Mouse (Mus musculus): ENCODE results near the gene Ddx46. TPM values are rescaled to one million over a fixed set of nuclear protein-coding genes. Genes with fewer than 3 reads are reported as not detected.
"Not testable (repeated sequence)": the region's sequence is repeated elsewhere in the genome, so short reads cannot be mapped to it uniquely, and the experiment has no call there.

Ddx46 gene
- polyA plus RNA-seq, 1 experiment from 2014 or later = 28.2 TPM

DNA sequence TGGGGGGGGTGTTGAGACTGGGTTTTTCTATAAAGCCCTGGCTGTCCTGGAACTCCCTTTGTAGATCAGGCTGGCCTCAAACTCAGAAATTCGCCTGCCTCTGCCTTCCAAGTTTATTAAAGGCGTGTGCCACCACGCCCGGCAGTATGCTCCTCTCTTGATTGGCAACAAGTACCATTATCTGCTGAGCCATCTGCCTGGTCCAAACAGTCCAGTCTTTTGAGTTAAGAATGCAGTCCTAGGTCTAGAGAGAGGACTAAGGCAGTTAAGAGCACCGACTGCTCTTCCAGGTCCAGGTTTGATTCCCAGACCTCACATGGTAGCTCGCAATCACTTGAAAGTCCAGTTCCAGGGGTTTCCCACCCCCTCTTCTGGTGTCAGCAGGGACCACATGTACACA is 16.2 kb downstream of the Ddx46 start:
- no peak overlapping the region for H3K4me3 ChIP-seq
- H3K9ac ChIP-seq = no peak overlapping the region
- WGBS (ENCODE audit: insufficient replicate concordance) = 73% methylated on average over 6 of the region's 6 CpGs
- no peaks in the 10 kb centered on the region for H3K27me3 ChIP-seq (replicated peaks)
- peaks cover 6% of the 10 kb centered on the region for H3K4me1 ChIP-seq
- H3K4me2 ChIP-seq = no peak overlapping the region
- peaks cover 100% of the 10 kb centered on the region for H3K36me3 ChIP-seq
- no peak overlapping the region for H3K27ac ChIP-seq
- 0 out of 2 replicates have a peak, but pooled peaks have one; percentile 51 for ATAC-seq
- H3K9me3 ChIP-seq (replicated peaks) = no peaks in the 10 kb centered on the region

- no peak overlapping the region for H3K27ac ChIP-seq
- no peak for ATAC-seq
- 73% methylated on average over 6 of the region's 6 CpGs for WGBS (ENCODE audit: insufficient replicate concordance)
Observed at GRCm38 (mm10) chr13:55668550-55668949, 33.7 kb downstream of the Ddx46 start.

GRCm38 (mm10) chr13:55672711-55673110 is 37.9 kb downstream of the Ddx46 start:
- H3K27me3 ChIP-seq (replicated peaks) = no peaks in the 10 kb centered on the region
- WGBS (ENCODE audit: insufficient replicate concordance) = 85% methylated on average over 6 of the region's 6 CpGs
- H3K4me3 ChIP-seq = no peak overlapping the region

More at GRCm38 (mm10) chr13:55668550-55668949, 33.7 kb downstream of the Ddx46 start:
- H3K9me3 ChIP-seq (replicated peaks) = no peaks in the 10 kb centered on the region
- peaks cover 95% of the 10 kb centered on the region for H3K36me3 ChIP-seq
- no peaks in the 10 kb centered on the region for H3K4me1 ChIP-seq
- H3K27me3 ChIP-seq (replicated peaks) = no peaks in the 10 kb centered on the region
- no peak overlapping the region for H3K9ac ChIP-seq
- H3K4me2 ChIP-seq = no peak overlapping the region
- no peak overlapping the region for H3K4me3 ChIP-seq

DNA sequence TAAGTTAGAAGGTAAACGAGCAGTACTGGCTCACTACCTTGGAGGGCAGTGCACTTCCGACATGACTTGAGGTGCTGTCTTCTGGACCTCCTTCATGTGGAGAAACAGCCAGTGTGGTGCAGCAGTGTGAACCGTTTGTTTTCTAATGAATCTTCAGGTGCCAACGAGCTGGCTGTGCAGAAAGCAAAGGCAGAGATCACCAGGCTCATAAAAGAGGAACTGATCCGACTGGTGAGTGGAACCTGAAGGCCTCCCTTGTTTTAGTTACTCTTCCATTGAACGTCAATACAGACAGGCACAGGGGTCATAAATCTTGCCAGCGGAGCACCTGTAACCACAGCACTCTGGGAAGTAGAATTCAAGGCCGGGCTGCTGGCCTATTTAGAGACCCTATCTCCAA is 42.5 kb downstream of the Ddx46 start:
- Histone ChIP-seq H3K4me2 (no peak overlapping the region), H3K9ac (no peak overlapping the region), H3K4me3 (no peak overlapping the region), H3K9me3 (replicated peaks) (no peaks in the 10 kb centered on the region), H3K27me3 (replicated peaks) (no peaks in the 10 kb centered on the region), H3K27ac (no peak overlapping the region), H3K4me1 (no peaks in the 10 kb centered on the region), H3K36me3 (peaks cover 92% of the 10 kb centered on the region)
- no peak for ATAC-seq
- 74% methylated on average over 8 of the region's 8 CpGs for WGBS (ENCODE audit: insufficient replicate concordance)

More at GRCm38 (mm10) chr13:55672711-55673110, 37.9 kb downstream of the Ddx46 start:
- Histone ChIP-seq H3K27ac (no peak overlapping the region), H3K4me2 (no peak overlapping the region), H3K36me3 (peaks cover 94% of the 10 kb centered on the region), H3K9ac (no peak overlapping the region), H3K9me3 (replicated peaks) (no peaks in the 10 kb centered on the region), H3K4me1 (no peaks in the 10 kb centered on the region)
- no peak for ATAC-seq

GRCm38 (mm10) chr13:55682201-55682600 is 47.4 kb downstream of the Ddx46 start:
- Histone ChIP-seq H3K27ac (no peak overlapping the region), H3K4me2 (no peak overlapping the region), H3K4me1 (peaks cover 8% of the 10 kb centered on the region; the same call in 1 of the 2 replicates), H3K9ac (no peak overlapping the region), H3K36me3 (peaks cover 47% of the 10 kb centered on the region), H3K4me3 (no peak overlapping the region), H3K9me3 (replicated peaks) (no peaks in the 10 kb centered on the region), H3K27me3 (replicated peaks) (no peaks in the 10 kb centered on the region)
- 85% methylated on average over 9 of the region's 9 CpGs for WGBS (ENCODE audit: insufficient replicate concordance)
- ATAC-seq = no peak

GRCm38 (mm10) chr13:55683581-55683980 is 48.8 kb downstream of the Ddx46 start:
- no peak overlapping the region for H3K4me2 ChIP-seq
- WGBS (ENCODE audit: insufficient replicate concordance) = 83% methylated on average over 3 of the region's 3 CpGs
- peaks cover 8% of the 10 kb centered on the region; the same call in 1 of the 2 replicates for H3K4me1 ChIP-seq
- H3K36me3 ChIP-seq = peaks cover 33% of the 10 kb centered on the region
- H3K27me3 ChIP-seq (replicated peaks) = no peaks in the 10 kb centered on the region
- no peak overlapping the region for H3K9ac ChIP-seq
- H3K4me3 ChIP-seq = no peak overlapping the region
- H3K9me3 ChIP-seq (replicated peaks) = no peaks in the 10 kb centered on the region
- H3K27ac ChIP-seq = no peak overlapping the region
- ATAC-seq = no peak

DNA sequence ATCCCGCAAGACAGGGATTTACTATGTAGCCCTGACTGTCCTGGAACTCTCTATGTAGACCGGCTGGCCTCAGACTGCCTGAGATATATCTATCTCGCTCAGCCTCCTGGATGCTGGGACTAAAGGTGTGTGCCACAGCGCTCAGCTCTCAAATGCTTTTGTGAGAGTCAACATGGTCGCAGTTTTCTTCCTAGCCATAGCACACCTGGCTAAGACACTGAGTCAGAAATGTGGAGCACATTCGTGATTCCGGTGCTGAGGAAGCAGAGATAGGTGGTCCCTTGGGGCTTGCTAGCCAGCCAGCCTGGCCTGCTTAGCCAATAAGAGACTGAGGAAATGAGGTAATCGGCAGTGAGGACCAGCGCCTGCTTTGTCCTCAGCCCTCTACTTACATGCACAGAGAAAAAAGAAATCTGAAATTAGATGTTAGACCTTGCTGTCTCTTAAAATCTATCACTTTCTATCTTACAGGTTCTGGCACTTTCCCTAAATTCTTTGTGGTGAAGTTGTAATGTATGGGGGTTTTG is 51.3 kb downstream of the Ddx46 start:
- no peak overlapping the region for H3K4me2 ChIP-seq
- no peak overlapping the region for H3K4me3 ChIP-seq
- no peak overlapping the region for H3K27ac ChIP-seq
- WGBS (ENCODE audit: insufficient replicate concordance) = 64% methylated on average over 9 of the region's 9 CpGs
- H3K36me3 ChIP-seq = peaks cover 8% of the 10 kb centered on the region
- peaks cover 8% of the 10 kb centered on the region; the same call in 1 of the 2 replicates for H3K4me1 ChIP-seq
- H3K9ac ChIP-seq = no peak overlapping the region
- H3K27me3 ChIP-seq (replicated peaks) = no peaks in the 10 kb centered on the region
- H3K9me3 ChIP-seq (replicated peaks) = no peaks in the 10 kb centered on the region
- ATAC-seq = no peak

DNA sequence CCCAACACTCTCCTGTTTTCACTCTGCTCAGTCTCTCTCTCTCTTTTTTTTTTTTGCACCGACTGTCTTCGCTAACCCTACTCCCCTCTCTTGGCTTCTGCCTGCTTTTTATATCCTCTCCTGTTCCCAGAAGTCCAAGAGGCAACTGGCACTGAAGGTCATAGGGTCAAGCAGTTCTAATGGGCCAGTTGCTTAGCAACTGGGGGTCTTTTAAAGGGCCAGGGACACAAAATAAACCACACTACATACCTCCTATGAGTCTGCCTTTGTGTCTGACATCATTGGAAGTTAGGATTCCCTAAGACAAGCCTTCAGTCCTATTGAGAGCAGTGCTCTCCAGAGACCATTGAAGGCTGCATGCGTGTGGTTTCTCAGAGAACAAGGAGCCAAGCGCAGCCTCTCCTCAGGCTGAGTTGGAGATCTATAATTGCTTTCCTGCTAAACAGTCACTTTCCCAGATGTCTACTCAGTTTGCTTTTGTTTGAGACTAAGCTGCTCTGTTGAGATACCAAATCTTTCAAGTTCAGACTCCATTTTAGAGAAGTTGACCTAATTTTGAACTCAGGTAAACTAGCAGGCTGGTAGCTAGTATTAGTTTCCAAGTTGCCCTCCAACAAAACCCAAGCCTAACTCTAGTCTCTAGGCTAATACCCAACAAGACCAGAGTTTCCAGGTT is 53.2 kb downstream of the Ddx46 start:
- Histone ChIP-seq H3K4me3 (no peak overlapping the region), H3K4me2 (no peak overlapping the region), H3K9ac (no peak overlapping the region), H3K27ac (no peak overlapping the region), H3K27me3 (replicated peaks) (no peaks in the 10 kb centered on the region), H3K4me1 (peaks cover 15% of the 10 kb centered on the region), H3K9me3 (replicated peaks) (no peaks in the 10 kb centered on the region), H3K36me3 (no peaks in the 10 kb centered on the region)
- no peak for ATAC-seq
- 60% methylated on average over 4 of the region's 4 CpGs for WGBS (ENCODE audit: insufficient replicate concordance)

GRCm38 (mm10) chr13:55692535-55693242 is 57.9 kb downstream of the Ddx46 start, which contains the start of gene B230219D22Rik:
TSS of gene B230219D22Rik (plus strand) at chr13:55693124.
- Histone ChIP-seq H3K9me3 (replicated peaks) (no peaks in the 10 kb centered on the region), H3K4me1 (peaks cover 37% of the 10 kb centered on the region), H3K36me3 (peaks cover 13% of the 10 kb centered on the region), H3K4me2 (peak within 1 kb of the TSS; percentile 90), H3K27me3 (replicated peaks) (no peaks in the 10 kb centered on the region), H3K27ac (peak within 1 kb of the TSS; percentile 99), H3K9ac (peak within 1 kb of the TSS; percentile 100), H3K4me3 (peak within 1 kb of the TSS; percentile 98)
- WGBS (ENCODE audit: insufficient replicate concordance) = 2% methylated on average over 51 of the region's 51 CpGs
- ATAC-seq = peak; percentile 94

DNA sequence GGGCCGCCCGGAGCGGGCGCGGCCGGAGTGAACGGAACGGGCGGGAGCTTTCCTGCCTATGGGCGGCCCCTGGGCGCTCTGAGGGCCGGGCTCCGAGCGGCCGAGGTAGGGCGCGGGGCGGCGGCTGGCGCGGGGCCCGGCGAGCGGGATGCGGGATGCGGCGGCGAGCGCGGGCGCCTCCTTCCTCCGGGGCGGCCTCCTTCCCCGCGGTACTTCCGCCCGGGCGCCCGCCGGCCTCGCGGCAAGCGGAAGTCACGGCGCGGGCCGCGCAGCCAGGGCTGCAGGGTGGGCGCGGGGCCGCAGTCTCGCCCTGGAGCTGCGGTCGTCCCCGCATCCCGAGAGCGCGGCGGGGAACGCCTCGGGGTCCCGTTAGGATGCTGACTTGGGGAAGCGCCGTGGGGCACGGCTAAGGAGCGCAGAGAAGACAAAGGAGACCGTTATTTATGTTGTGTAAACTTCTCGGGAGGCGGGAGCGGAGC is 58.5 kb downstream of the Ddx46 start:
- under 1% methylated on average over 56 of the region's 70 CpGs for WGBS (ENCODE audit: insufficient replicate concordance)
- H3K4me2 ChIP-seq = peak overlapping the region; percentile 90
- peaks cover 37% of the 10 kb centered on the region for H3K4me1 ChIP-seq
- ATAC-seq = peak; percentile 74
- H3K27ac ChIP-seq = peak overlapping the region; percentile 99
- H3K27me3 ChIP-seq (replicated peaks) = no peaks in the 10 kb centered on the region
- peak overlapping the region; percentile 100 for H3K9ac ChIP-seq
- peak overlapping the region; percentile 98 for H3K4me3 ChIP-seq
- no peaks in the 10 kb centered on the region for H3K9me3 ChIP-seq (replicated peaks)
- peaks cover 17% of the 10 kb centered on the region for H3K36me3 ChIP-seq

DNA sequence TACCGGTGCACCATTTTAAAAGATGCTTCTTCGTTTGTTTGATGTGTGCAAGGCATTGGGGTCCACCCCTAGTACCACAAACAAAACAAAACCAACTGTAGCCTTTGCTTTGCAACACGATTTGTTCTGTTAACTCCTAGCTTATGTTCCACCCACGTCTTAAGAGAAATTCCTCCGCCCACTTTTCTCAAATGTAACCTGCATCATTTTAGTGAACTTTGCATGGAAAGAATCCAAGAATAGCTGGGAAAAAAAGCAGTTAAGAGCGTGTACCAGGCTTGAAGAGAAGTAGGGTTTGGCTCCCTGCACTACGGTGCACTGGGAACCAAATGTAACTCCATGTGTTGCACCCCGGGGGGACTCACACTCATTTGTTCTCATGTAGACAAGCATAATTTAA is 59.3 kb downstream of the Ddx46 start:
- Histone ChIP-seq H3K4me2 (peak overlapping the region; percentile 90), H3K4me1 (peaks cover 37% of the 10 kb centered on the region), H3K4me3 (peak overlapping the region; percentile 98), H3K36me3 (peaks cover 25% of the 10 kb centered on the region), H3K9ac (peak overlapping the region; percentile 100), H3K27ac (peak overlapping the region; percentile 99; the same call in 1 of the 2 replicates), H3K9me3 (replicated peaks) (no peaks in the 10 kb centered on the region), H3K27me3 (replicated peaks) (no peaks in the 10 kb centered on the region)
- ATAC-seq = no peak
- 13% methylated on average over 8 of the region's 8 CpGs for WGBS (ENCODE audit: insufficient replicate concordance)

DNA sequence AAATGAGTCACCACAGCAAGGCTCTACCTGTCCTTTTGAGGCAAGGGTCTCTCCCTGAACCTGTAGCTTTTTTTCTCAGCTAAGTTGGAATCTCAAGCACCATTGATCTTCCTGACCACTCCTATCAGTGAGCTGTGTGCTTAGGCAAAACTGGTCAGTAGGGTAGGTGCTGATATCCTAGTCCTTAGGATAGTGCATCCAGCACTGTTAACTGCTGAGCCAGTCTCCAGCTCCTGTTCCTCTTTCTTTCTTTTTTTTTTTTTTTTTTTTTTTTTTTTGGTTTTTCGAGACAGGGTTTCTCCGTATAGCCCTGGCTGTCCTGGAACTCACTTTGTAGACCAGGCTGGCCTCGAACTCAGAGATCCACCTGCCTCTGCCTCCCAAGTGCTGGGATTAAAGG is 61.2 kb downstream of the Ddx46 start:
- not testable (repeated sequence) for H3K27me3 ChIP-seq (replicated peaks); H3K4me3 ChIP-seq; H3K9me3 ChIP-seq (replicated peaks); ATAC-seq; H3K27ac ChIP-seq; H3K9ac ChIP-seq
- Histone ChIP-seq H3K36me3 (peaks cover 43% of the 10 kb centered on the region), H3K4me2 (peak overlapping the region; percentile 28; the same call in 1 of the 2 replicates), H3K4me1 (peaks cover 37% of the 10 kb centered on the region)
- 79% methylated on average over 1 of the region's 3 CpGs for WGBS (ENCODE audit: insufficient replicate concordance)

All from liver, embryonic 12.5 days (tissue).